Mouse (Mus musculus) heart, embryonic 10.5 days (tissue): ENCODE data around the gene Hmbs. TPM values are rescaled to one million over a fixed set of nuclear protein-coding genes. Genes with fewer than 3 reads are reported as not detected.
"Not testable (repeated sequence)": the region's sequence is repeated elsewhere in the genome, so short reads cannot be mapped to it uniquely, and the experiment has no call there.

Experiments
- DNase-seq: peaks from one replicate; pipeline ENCODE4 v3.0.0-alpha.2; 2017; ENCODE audit warnings: low spot score
- H3K27ac ChIP-seq: fragments of 300-500 bp; sonication (generic); 2 replicates; pipeline ENCODE4 v1.5.1; 2016; ENCODE audit warnings: mild to moderate bottlenecking
- H3K27me3 ChIP-seq: fragments of 300-500 bp; sonication (generic); 2 replicates; pipeline ENCODE4 v1.6.1; 2016; ENCODE audit warnings: mild to moderate bottlenecking; ENCODE audit not compliant: poor library complexity, insufficient read depth, severe bottlenecking
- H3K36me3 ChIP-seq: fragments of 300-500 bp; sonication (generic); 2 replicates; pipeline ENCODE4 v1.6.1; 2016; ENCODE audit warnings: mild to moderate bottlenecking, moderate library complexity
- H3K4me1 ChIP-seq: fragments of 300-500 bp; sonication (generic); 2 replicates; pipeline ENCODE4 v1.6.1; 2016; ENCODE audit warnings: mild to moderate bottlenecking
- H3K4me3 ChIP-seq: fragments of 300-500 bp; sonication (generic); 2 replicates; pipeline ENCODE4 v1.5.1; 2016; ENCODE audit warnings: mild to moderate bottlenecking, moderate library complexity
- H3K9me3 ChIP-seq: fragments of 300-500 bp; sonication (generic); 2 replicates; pipeline ENCODE4 v1.6.1; 2016; ENCODE audit warnings: mild to moderate bottlenecking, moderate library complexity
- WGBS: fragments of 180-500 bp; shearing (Covaris S2); methylation state at CpG from one replicate; pipeline ENCODE4 v1.1.7; 2016; 5-methylcytosine and 5-hydroxymethylcytosine counted together
- polyA plus RNA-seq: library from polyadenylated mRNA; unstranded; fragments of >200 nt; fragmentation: Nextera tagmentation; extraction: Ambion mirVana; gene quantifications from 2 replicates; pipeline ENCODE4 v1.2.1, GENCODE M21; 2016

Hmbs gene
- polyA plus RNA-seq, 1 experiment from 2014 or later = 285 TPM

DNA sequence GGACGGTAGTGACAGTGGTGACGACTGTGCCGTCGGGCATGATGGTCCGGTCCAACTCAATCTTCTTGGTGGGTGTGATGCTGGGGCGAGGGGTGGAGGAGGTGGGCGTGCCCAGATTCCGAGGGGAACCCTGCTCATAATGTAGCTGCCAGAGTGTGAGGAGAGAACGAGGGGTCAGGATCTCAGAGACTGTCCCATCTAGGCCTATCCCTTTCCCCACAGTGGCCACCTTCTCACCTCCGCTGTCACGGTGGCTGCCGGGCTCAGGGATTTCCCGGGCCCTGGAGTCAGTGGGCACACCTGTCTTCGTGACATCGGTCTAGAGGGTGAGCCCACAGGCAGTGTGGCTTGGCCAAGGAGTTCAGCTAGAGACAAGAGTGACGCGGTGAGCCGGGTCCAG is 29.1 kb downstream of the Hmbs start:
- H3K36me3 ChIP-seq = peaks cover 49% of the 10 kb centered on the region
- WGBS = 89% methylated on average over 18 of the region's 18 CpGs

DNA sequence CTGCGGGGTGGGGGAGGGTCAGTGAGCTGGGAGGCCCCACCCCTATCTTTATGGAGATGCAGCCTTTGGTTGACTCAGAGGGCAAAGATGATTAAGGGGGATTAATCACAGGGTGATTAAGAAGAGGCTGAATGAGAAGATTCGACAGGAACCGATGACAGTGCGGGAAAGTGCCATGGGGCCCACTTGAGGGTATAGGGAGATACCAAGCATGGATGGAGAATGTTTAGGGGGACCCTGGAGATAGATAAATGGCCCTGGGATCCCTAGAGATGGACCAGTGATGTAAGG is 29.8 kb downstream of the Hmbs start:
- Histone ChIP-seq H3K27ac (no peak overlapping the region), H3K9me3 (no peaks in the 10 kb centered on the region), H3K36me3 (peaks cover 49% of the 10 kb centered on the region), H3K27me3 (0 out of 2 replicates have a peak, but pooled peaks cover 4% of the 10 kb centered on the region), H3K4me3 (no peak overlapping the region), H3K4me1 (peaks cover 46% of the 10 kb centered on the region)
- WGBS = 69% methylated on average over 4 of the region's 4 CpGs
- DNase-seq = no peak

More for the DNA sequence above, 29.1 kb downstream of the Hmbs start:
- H3K27ac ChIP-seq = no peak overlapping the region
- no peak for DNase-seq
- no peaks in the 10 kb centered on the region for H3K9me3 ChIP-seq
- H3K4me3 ChIP-seq = no peak overlapping the region
- H3K4me1 ChIP-seq = peaks cover 51% of the 10 kb centered on the region
- H3K27me3 ChIP-seq = 0 out of 2 replicates have a peak, but pooled peaks cover 4% of the 10 kb centered on the region

DNA sequence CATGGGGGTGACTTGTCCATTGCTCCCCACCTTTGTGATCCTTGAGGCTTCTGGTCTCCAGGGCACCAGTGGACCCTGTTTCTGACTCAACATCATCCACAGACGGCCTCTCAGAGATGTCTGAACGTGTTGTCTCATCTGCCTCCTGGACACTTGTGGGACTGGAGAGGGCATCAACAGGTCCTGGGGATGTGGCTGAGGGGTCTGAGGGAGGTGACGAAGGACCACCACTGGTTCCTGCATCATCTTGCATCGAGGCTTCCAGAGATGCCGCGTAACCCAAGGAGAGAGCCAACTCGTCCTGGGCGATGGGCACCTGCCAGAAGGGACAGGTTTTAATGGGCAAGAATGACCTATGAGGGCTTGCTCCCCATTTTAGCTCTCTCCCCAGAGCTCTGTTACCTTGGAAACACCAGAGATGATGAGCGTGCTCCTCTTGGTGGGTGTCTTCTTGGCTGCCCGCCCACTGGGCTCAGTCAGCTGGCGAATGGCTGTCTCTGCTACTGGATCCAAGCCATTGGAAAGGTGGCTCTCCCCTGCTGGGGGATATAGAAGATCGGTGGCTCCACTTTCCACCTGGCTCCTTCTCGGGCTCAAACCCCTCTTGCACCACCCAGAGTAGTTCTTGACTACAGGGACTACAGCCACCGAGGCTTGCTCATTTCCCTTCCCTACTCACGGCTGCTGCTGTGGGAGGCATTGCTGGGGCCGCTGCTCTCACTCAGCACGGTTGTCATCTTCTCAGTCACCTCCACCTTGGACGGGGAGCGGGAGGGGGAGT is 30.4 kb downstream of the Hmbs start:
- no peak for DNase-seq
- 0 out of 2 replicates have a peak, but pooled peaks cover 4% of the 10 kb centered on the region for H3K27me3 ChIP-seq
- no peak overlapping the region for H3K27ac ChIP-seq
- peaks cover 40% of the 10 kb centered on the region for H3K4me1 ChIP-seq
- no peaks in the 10 kb centered on the region for H3K9me3 ChIP-seq
- peaks cover 49% of the 10 kb centered on the region for H3K36me3 ChIP-seq
- no peak overlapping the region for H3K4me3 ChIP-seq
- 77% methylated on average over 19 of the region's 19 CpGs for WGBS

DNA sequence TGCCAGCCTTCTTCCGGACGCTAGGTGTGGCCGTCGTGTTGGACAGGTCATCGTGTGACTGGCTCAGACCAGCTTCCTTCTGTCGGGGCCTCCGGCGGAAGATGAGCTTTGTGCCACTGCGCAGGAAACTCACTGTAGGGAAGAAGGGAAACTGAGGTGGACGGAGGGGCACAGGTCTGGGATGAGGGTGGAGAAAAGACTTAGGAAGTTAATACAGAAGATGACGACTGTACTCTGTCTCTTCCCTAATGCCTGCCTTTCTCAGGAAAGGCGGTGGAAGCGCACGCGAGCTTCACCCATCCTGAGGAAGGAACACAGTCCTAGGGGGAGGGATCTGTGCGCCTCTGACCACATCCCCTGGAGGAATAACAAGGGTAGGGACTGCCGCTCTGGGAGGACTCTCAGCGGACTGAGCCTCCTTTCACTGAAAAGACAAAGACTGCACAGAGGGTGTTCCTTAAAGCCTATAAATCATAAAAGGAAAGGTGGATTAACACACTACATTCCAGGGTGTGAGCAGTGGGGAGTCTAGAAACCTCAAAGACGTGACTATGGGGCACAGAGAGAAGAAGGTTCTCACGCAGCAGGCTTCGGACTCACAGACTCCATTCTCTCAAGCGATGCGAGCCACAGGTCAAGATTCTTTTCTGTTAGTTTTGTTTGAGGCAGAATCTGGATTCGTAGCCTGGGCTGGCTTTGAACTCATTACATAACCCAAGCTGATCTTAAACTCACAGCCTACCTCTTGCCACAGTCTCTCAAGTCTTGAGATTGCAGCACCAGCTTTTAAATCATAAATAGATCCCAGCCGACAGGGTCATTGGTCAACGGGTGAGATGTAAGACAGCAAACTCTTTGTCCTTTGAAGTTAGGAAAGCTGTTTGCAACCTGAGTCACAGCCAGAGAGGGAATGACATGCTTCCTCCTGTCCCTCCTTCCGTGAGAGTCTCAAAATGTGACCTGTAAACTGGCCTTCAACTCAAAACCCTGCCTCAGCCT is 32.6 kb downstream of the Hmbs start:
- DNase-seq = no peak
- H3K27me3 ChIP-seq = 0 out of 2 replicates have a peak, but pooled peaks cover 4% of the 10 kb centered on the region
- peaks cover 42% of the 10 kb centered on the region for H3K36me3 ChIP-seq
- H3K27ac ChIP-seq = peak overlapping the region; percentile 76
- H3K4me1 ChIP-seq = peaks cover 28% of the 10 kb centered on the region
- H3K4me3 ChIP-seq = peak overlapping the region; percentile 44
- WGBS = 14% methylated on average over 27 of the region's 27 CpGs
- no peaks in the 10 kb centered on the region for H3K9me3 ChIP-seq

DNA sequence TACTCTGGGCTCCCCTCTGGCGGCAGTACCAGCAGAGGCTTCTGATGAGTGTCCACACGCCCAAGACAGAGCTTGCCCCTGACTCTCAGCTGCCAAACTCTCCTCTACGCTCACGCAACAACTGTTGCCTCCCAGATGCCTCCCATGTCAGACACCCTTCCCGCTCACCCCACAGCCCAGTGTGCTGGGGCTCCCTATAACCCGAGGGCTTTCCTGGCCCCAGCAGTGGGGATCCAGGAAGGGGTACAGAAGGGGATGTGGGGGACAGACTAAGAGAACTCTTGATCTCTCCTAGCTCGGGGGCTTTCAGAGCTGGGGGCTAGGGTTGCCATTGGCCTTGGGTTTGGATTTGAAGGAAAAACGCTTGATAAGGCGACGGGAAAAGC is 33.3 kb downstream of the Hmbs start:
- Histone ChIP-seq H3K27ac (peak overlapping the region; percentile 76), H3K4me1 (peaks cover 28% of the 10 kb centered on the region), H3K9me3 (no peaks in the 10 kb centered on the region), H3K4me3 (peak overlapping the region; percentile 44), H3K27me3 (0 out of 2 replicates have a peak, but pooled peaks cover 4% of the 10 kb centered on the region), H3K36me3 (peaks cover 36% of the 10 kb centered on the region)
- no peak for DNase-seq
- WGBS = 21% methylated on average over 10 of the region's 10 CpGs

DNA sequence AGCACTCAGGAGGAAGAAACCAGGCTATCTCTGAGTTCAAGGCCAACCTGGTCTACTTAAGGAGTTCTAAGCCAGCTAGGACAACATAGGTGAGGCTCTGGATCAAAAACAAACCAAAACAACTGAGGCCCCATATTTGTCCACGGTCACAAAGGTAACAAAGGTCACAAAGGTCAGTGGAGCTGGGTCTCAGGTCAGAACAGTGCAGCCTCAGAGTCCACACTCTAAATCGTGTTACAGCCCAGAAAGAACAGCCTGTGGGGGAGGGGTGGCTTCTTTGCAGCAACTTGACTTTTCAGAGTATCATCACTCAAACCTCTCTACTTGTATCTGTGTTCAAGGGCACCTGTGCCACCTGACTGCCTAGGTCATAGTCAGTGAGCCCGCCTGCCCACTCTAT is 34.3 kb downstream of the Hmbs start:
- 68% methylated on average over 3 of the region's 3 CpGs for WGBS
- 0 out of 2 replicates have a peak, but pooled peaks cover 4% of the 10 kb centered on the region for H3K27me3 ChIP-seq
- H3K36me3 ChIP-seq = peaks cover 26% of the 10 kb centered on the region
- H3K4me1 ChIP-seq = peaks cover 28% of the 10 kb centered on the region
- H3K27ac ChIP-seq = no peak overlapping the region
- H3K9me3 ChIP-seq = no peaks in the 10 kb centered on the region
- no peak for DNase-seq
- no peak overlapping the region for H3K4me3 ChIP-seq

DNA sequence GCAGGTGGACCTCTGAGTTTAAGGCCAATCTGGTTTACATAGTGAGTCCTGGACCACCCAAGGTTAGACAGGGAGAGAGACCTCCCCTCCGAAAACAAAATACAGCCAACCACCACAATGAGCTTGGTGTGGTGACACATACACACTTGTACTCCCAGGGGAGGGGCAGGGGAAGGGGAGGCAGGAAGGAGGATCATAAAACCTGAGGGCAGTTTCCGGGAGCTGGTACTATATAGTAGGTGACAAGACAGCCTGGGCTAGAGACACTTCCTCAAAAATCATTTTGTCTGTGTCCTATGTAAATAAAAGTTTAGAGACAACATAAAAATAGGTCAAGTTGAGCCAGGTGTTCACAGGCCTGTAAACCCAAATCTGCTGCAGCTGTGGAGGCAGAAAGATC is 36.8 kb downstream of the Hmbs start:
- no peak for DNase-seq
- no peak overlapping the region for H3K4me3 ChIP-seq
- no peaks in the 10 kb centered on the region for H3K9me3 ChIP-seq
- H3K27ac ChIP-seq = no peak overlapping the region
- 0 out of 2 replicates have a peak, but pooled peaks cover 4% of the 10 kb centered on the region for H3K27me3 ChIP-seq
- H3K4me1 ChIP-seq = peaks cover 29% of the 10 kb centered on the region
- peaks cover 10% of the 10 kb centered on the region for H3K36me3 ChIP-seq
- WGBS = 85% methylated on average over 2 of the region's 2 CpGs

DNA sequence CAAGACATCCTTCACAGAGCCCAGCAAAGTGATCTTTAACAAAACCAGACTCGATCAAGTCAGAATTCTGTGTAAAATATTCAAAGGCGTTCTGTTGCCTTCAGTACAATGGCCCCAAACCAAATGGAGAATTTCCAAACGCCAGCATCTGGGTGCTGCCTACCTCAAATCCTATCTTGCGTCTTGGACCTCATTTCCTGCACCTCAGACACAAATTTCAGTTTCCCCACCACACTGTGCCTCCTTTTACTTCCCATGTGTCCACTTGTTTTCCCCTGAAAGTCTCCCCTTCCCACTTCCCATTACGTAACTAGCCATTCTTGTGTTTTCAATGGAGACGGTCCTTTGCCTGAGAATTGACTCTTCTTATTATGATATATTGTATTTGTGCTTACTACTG is 37.5 kb downstream of the Hmbs start:
- 91% methylated on average over 6 of the region's 6 CpGs for WGBS
- no peak for DNase-seq
- no peaks in the 10 kb centered on the region for H3K27me3 ChIP-seq
- peaks cover 18% of the 10 kb centered on the region for H3K36me3 ChIP-seq
- H3K27ac ChIP-seq = no peak overlapping the region
- H3K9me3 ChIP-seq = no peaks in the 10 kb centered on the region
- no peak overlapping the region for H3K4me3 ChIP-seq
- peaks cover 25% of the 10 kb centered on the region for H3K4me1 ChIP-seq

DNA sequence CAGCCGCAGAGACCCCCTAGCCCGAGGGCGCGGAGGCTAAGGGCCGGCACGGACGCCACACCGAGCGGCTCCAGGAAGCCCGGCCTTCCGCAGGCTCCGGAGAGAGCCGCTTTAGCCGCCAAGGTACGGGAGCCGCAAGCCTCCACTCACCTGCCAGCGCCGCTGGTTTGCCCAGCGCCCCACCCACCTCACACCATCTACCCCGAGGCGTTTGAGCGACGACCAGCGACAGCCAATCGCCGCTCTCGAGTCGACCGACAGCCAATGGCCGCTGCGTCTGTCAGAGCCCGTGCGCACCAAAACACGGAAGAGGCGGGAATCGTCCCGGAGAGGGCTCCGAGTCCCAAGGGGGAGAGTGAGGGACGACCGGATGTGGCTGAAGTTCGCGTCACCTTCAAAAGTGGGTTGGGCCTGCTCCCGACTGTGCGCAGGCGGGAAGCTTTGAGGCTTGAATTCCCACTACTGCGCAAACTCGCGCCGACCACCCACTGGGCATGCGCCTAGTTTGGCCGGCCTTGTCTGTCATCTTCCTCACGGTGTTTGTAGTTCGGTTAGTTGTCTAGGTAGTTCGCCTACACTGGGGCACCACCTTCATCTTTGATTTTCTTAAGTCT is 38.5 kb downstream of the Hmbs start, which contains the start of gene Hinfp:
Hinfp (minus strand) TSS at position 206 of the 614 bp plus-strand sequence.
- H3K4me1 ChIP-seq = peaks cover 15% of the 10 kb centered on the region
- peak within 1 kb of the TSS; percentile 90 for H3K27ac ChIP-seq
- peak; percentile 100 for DNase-seq
- no peaks in the 10 kb centered on the region for H3K9me3 ChIP-seq
- under 1% methylated on average over 54 of the region's 54 CpGs for WGBS
- H3K36me3 ChIP-seq = peaks cover 27% of the 10 kb centered on the region
- H3K27me3 ChIP-seq = no peaks in the 10 kb centered on the region
- H3K4me3 ChIP-seq = peak within 1 kb of the TSS; percentile 84

DNA sequence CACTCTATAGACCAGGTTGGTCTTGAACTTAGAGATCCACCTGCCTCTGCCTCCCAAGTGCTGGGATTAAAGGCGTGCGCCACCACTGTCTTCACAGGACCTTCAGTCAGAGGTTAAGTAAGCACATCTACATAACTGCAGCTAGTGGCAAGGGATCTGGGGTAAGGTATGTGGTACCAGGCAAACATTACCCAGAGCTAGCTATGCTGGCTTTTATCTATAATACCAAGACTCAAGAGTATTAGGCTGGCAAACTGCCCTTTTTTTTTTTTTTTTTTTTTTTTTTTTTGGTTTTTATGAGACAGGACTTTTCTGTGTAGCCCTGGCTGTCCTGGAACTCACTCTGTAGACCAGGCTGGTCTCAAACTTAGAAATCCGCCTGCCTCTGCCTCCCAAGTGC is 44.0 kb downstream of the Hmbs start:
- peaks cover 11% of the 10 kb centered on the region for H3K4me1 ChIP-seq
- H3K27ac ChIP-seq, H3K27me3 ChIP-seq, H3K4me3 ChIP-seq, DNase-seq, H3K9me3 ChIP-seq: not testable (repeated sequence)
- WGBS = 92% methylated on average over 3 of the region's 3 CpGs
- peaks cover 77% of the 10 kb centered on the region for H3K36me3 ChIP-seq

DNA sequence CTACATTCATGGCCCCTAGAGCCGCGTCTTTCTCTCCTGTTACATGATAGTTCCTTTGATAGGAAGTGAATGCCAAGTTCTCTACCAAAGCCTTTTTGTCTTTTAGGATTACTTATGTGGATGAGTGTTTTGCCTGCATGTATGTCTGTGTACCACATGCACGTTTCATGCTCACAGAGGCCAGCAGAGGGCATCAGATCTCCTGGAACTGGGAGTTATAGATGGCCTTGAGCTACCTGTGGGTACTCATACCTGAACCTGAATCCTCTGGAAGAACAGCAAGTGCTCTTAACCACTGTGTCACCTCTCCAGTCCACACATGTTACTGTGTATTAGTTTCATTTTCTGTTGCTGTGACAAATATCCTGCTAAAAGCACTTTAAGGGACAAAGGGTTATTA is 51.5 kb downstream of the Hmbs start:
- H3K4me3 ChIP-seq = no peak overlapping the region
- peaks cover 72% of the 10 kb centered on the region for H3K36me3 ChIP-seq
- H3K9me3 ChIP-seq = no peaks in the 10 kb centered on the region
- no peak for DNase-seq
- 67% methylated on average over 3 of the region's 3 CpGs for WGBS
- no peak overlapping the region for H3K27ac ChIP-seq
- H3K4me1 ChIP-seq = peaks cover 20% of the 10 kb centered on the region
- peaks cover 22% of the 10 kb centered on the region; the same call in 1 of the 2 replicates for H3K27me3 ChIP-seq

DNA sequence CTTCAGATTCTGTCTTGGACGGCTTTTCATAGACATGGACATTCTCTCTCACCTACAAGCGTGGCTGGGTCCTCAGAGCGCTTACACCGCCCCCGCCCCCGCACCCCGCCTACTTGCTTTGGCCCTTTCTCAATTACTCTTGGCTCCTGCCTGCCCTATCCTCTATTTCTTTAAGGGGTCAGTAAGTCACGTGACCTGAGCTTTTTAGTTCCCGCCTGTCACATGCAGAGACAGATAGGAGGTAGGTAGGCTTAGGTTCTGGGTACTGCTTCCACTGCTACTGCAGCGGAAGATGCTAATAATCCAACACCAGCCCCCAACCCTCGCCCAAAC is 55.1 kb downstream of the Hmbs start:
- Histone ChIP-seq H3K36me3 (peaks cover 40% of the 10 kb centered on the region), H3K4me3 (peak overlapping the region; percentile 70), H3K4me1 (peaks cover 29% of the 10 kb centered on the region), H3K27ac (peak overlapping the region; percentile 75; the same call in 1 of the 2 replicates), H3K9me3 (no peaks in the 10 kb centered on the region), H3K27me3 (peaks cover 47% of the 10 kb centered on the region)
- DNase-seq = peak; percentile 83
- WGBS = 5% methylated on average over 11 of the region's 11 CpGs
